Mouse (Mus musculus): ENCODE results near the gene Slc15a4. TPM values are rescaled to one million over a fixed set of nuclear protein-coding genes. Genes with fewer than 3 reads are reported as not detected.

Gene Slc15a4
- polyA plus RNA-seq, 1 experiment from 2014 or later = 11.3 TPM

- 90% methylated on average over 13 of the region's 13 CpGs for WGBS (ENCODE audit: insufficient replicate concordance)
- no peak for DNase-seq
- Histone ChIP-seq H3K9me3 (ENCODE audit: low read length) (peaks cover 11% of the 10 kb centered on the region), H3K36me3 (replicated peaks; ENCODE audit: insufficient read depth, low read length) (peaks cover 7% of the 10 kb centered on the region), H3K4me3 (ENCODE audit: low read depth, low read length) (no peak overlapping the region), H3K4me1 (ENCODE audit: insufficient read depth) (no peaks in the 10 kb centered on the region), H3K9ac (replicated peaks) (no peak overlapping the region), H3K27me3 (ENCODE audit: insufficient read depth, low read length) (no peaks in the 10 kb centered on the region), H3K4me2 (ENCODE audit: low read depth, low read length) (no peak overlapping the region), H3K27ac (ENCODE audit: low read depth) (peak overlapping the region; percentile 97; the same call in 1 of the 2 replicates)
- no peak for TF ChIP-seq CTCF (IDR thresholded peaks at IDR 0.05; ENCODE audit: low read depth)
- no peak for TF ChIP-seq EP300 (IDR thresholded peaks at IDR 0.05; ENCODE audit: low read depth)
- no peak for ATAC-seq
Observed at GRCm38 (mm10) chr5:127639635-127640034, 6.9 kb upstream of the Slc15a4 start.

- H3K4me3 ChIP-seq (ENCODE audit: low read depth, low read length) = no peak overlapping the region
- H3K9ac ChIP-seq (replicated peaks) = no peak overlapping the region
- 79% methylated on average over 6 of the region's 6 CpGs for WGBS (ENCODE audit: insufficient replicate concordance)
- TF ChIP-seq CTCF (IDR thresholded peaks at IDR 0.05; ENCODE audit: low read depth) (no peak), EP300 (IDR thresholded peaks at IDR 0.05; ENCODE audit: low read depth) (no peak)
- H3K9me3 ChIP-seq (ENCODE audit: low read length) = peaks cover 8% of the 10 kb centered on the region
- peak overlapping the region; percentile 97 for H3K27ac ChIP-seq (ENCODE audit: low read depth)
- H3K36me3 ChIP-seq (replicated peaks; ENCODE audit: insufficient read depth, low read length) = peaks cover 4% of the 10 kb centered on the region; the same call in 1 of the 2 replicates
- H3K27me3 ChIP-seq (ENCODE audit: insufficient read depth, low read length) = no peaks in the 10 kb centered on the region
- H3K4me2 ChIP-seq (ENCODE audit: low read depth, low read length) = no peak overlapping the region
- no peak for DNase-seq
- H3K4me1 ChIP-seq (ENCODE audit: insufficient read depth) = no peaks in the 10 kb centered on the region
- ATAC-seq = no peak
Observed at GRCm38 (mm10) chr5:127639067-127639605, 6.4 kb upstream of the Slc15a4 start.

DNA sequence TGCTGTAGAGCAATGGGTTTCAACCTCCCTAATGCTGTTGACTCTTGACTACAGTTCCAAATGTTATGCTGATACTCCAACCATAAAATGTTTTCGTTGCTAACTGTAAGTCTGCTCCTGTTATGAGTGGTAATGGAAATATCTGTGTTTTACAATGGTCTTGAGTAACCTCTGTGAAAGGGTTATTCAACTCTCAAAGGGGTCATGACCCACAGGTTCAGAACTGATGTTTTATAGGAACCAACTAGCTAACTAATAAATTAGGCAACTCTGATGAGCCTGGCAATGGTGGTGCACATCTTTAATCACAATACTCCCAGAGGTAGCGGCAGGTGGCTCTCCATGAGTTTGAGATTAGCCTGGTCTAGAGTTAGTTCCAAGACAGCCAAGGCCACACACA is 5.5 kb upstream of the Slc15a4 start:
- peaks cover 8% of the 10 kb centered on the region; the same call in 1 of the 2 replicates for H3K27me3 ChIP-seq (ENCODE audit: insufficient read depth, low read length)
- no peak overlapping the region for H3K4me3 ChIP-seq (ENCODE audit: low read depth, low read length)
- no peaks in the 10 kb centered on the region for H3K4me1 ChIP-seq (ENCODE audit: insufficient read depth)
- no peak overlapping the region for H3K9ac ChIP-seq (replicated peaks)
- H3K4me2 ChIP-seq (ENCODE audit: low read depth, low read length) = 0 out of 2 replicates have a peak overlapping the region, but pooled peaks have one; percentile 31
- DNase-seq (no peak), ATAC-seq (peak; percentile 61)
- 78% methylated on average over 2 of the region's 2 CpGs for WGBS (ENCODE audit: insufficient replicate concordance)
- peak overlapping the region; percentile 97 for H3K27ac ChIP-seq (ENCODE audit: low read depth)
- peaks cover under 1% of the 10 kb centered on the region; the same call in 1 of the 2 replicates for H3K36me3 ChIP-seq (replicated peaks; ENCODE audit: insufficient read depth, low read length)
- TF ChIP-seq CTCF (IDR thresholded peaks at IDR 0.05; ENCODE audit: low read depth) (no peak), EP300 (IDR thresholded peaks at IDR 0.05; ENCODE audit: low read depth) (no peak)
- H3K9me3 ChIP-seq (ENCODE audit: low read length) = peaks cover 8% of the 10 kb centered on the region; the same call in 1 of the 2 replicates

DNA sequence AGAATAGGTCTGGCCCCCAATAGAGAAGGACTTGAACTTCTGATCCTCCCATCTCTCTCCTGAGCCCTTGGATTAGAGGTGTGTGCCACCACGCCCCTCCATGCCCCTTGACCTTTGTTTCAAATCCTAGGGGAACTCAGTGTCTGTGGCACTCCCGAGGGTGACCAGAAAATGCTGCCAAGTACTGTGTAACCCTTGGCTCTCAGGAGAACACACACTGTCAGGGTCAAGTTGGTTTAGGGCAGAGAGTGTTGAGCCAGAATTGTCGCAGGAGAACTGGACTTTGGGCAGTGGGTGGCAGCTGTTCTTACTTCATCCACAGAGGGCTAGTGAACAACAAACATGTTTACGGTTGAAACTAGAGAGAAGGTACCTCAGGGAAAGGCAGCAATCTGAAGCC is 4.9 kb upstream of the Slc15a4 start:
- H3K27me3 ChIP-seq (ENCODE audit: insufficient read depth, low read length) = peaks cover 10% of the 10 kb centered on the region; the same call in 1 of the 2 replicates
- peak; percentile 91 for ATAC-seq
- peak; percentile 93 for TF ChIP-seq EP300 (IDR thresholded peaks at IDR 0.05; ENCODE audit: low read depth)
- TF ChIP-seq CTCF (IDR thresholded peaks at IDR 0.05; ENCODE audit: low read depth) = no peak
- no peaks in the 10 kb centered on the region; the same call in 1 of the 2 replicates for H3K36me3 ChIP-seq (replicated peaks; ENCODE audit: insufficient read depth, low read length)
- DNase-seq = peak; percentile 71
- no peak overlapping the region for H3K4me2 ChIP-seq (ENCODE audit: low read depth, low read length)
- no peaks in the 10 kb centered on the region for H3K4me1 ChIP-seq (ENCODE audit: insufficient read depth)
- H3K4me3 ChIP-seq (ENCODE audit: low read depth, low read length) = no peak overlapping the region
- peaks cover 8% of the 10 kb centered on the region; the same call in 1 of the 2 replicates for H3K9me3 ChIP-seq (ENCODE audit: low read length)
- 40% methylated on average over 4 of the region's 4 CpGs for whole genome bisulfite sequencing (ENCODE audit: insufficient replicate concordance)
- peak overlapping the region; percentile 97 for H3K27ac ChIP-seq (ENCODE audit: low read depth)
- H3K9ac ChIP-seq (replicated peaks) = no peak overlapping the region

DNA sequence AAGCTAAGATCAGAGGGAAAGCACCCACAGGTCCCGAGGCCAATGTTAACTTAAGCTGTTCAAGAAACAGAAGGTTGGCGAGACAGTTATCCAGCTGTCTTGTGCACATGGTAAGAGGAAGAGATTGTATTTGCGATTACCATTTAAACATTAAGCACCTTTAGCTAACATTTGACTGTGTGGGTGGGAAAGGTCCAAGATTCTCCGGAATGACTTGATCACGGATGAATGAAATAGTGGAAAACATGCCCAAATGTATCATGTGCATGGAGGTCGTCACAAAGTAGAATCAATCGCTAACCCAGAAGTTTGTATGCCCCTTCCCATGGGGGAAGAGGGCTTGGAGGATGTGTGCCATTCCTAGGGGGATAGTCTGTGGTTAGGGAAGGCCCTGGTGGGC is 969 bp upstream of the Slc15a4 start:
- H3K27me3 ChIP-seq (ENCODE audit: insufficient read depth, low read length) = peaks cover 17% of the 10 kb centered on the region; the same call in 1 of the 2 replicates
- H3K36me3 ChIP-seq (replicated peaks; ENCODE audit: insufficient read depth, low read length) = no peaks in the 10 kb centered on the region
- peak overlapping the region; percentile 63; the same call in 1 of the 2 replicates for H3K4me3 ChIP-seq (ENCODE audit: low read depth, low read length)
- peak overlapping the region; percentile 69 for H3K4me2 ChIP-seq (ENCODE audit: low read depth, low read length)
- H3K9ac ChIP-seq (replicated peaks) = no peak overlapping the region
- no peak for DNase-seq
- ATAC-seq = no peak
- TF ChIP-seq CTCF (IDR thresholded peaks at IDR 0.05; ENCODE audit: low read depth) (no peak), EP300 (IDR thresholded peaks at IDR 0.05; ENCODE audit: low read depth) (no peak)
- peak overlapping the region; percentile 94 for H3K27ac ChIP-seq (ENCODE audit: low read depth)
- no peaks in the 10 kb centered on the region for H3K9me3 ChIP-seq (ENCODE audit: low read length)
- H3K4me1 ChIP-seq (ENCODE audit: insufficient read depth) = no peaks in the 10 kb centered on the region
- WGBS (ENCODE audit: insufficient replicate concordance) = 76% methylated on average over 7 of the region's 7 CpGs

DNA sequence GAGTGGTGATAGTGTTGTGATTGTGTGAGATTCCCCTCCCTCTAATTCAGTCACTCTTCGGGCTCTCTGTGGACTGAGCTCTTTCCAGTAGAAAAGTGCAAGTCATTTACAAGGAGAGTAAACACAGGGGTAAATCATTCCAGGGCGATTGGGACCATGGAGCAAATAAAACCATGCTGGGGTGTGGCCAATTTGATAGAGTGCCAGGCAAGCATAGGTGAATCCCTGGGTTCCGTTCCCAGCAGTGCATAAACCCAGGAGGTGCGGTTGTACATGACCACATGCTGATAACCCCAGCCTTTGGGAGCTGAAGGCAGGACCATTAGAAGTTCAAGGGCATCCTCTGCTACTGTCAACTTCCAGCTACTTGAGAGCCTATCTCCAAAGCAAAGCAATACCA is 491 bp upstream of the Slc15a4 start:
- ATAC-seq = peak; percentile 52
- H3K9me3 ChIP-seq (ENCODE audit: low read length) = no peaks in the 10 kb centered on the region
- H3K9ac ChIP-seq (replicated peaks) = peak overlapping the region; percentile 85
- no peaks in the 10 kb centered on the region for H3K4me1 ChIP-seq (ENCODE audit: insufficient read depth)
- H3K27me3 ChIP-seq (ENCODE audit: insufficient read depth, low read length) = peaks cover 17% of the 10 kb centered on the region; the same call in 1 of the 2 replicates
- H3K27ac ChIP-seq (ENCODE audit: low read depth) = peak overlapping the region; percentile 94
- H3K36me3 ChIP-seq (replicated peaks; ENCODE audit: insufficient read depth, low read length) = no peaks in the 10 kb centered on the region
- 18% methylated on average over 4 of the region's 4 CpGs for WGBS (ENCODE audit: insufficient replicate concordance)
- H3K4me2 ChIP-seq (ENCODE audit: low read depth, low read length) = peak overlapping the region; percentile 69
- peak; percentile 62 for DNase-seq
- no peak; the same call in 1 of the 2 replicates for TF ChIP-seq EP300 (IDR thresholded peaks at IDR 0.05; ENCODE audit: low read depth)
- no peak for TF ChIP-seq CTCF (IDR thresholded peaks at IDR 0.05; ENCODE audit: low read depth)
- H3K4me3 ChIP-seq (ENCODE audit: low read depth, low read length) = peak overlapping the region; percentile 63

Measured in liver, postnatal 0 days (tissue).